Mouse (Mus musculus) bone marrow, adult 2 months (tissue): Measurements from ENCODE around the gene Arrdc1.

Experiments
- CTCF ChIP-seq: fragments of 200-500 bp; IDR thresholded peaks from 2 replicates; pipeline ENCODE4 v1.5.1; 2011; ENCODE audit warnings: low read length, control low read depth; ENCODE audit not compliant: control insufficient read depth, insufficient read depth
- POLR2A ChIP-seq: fragments of 200-500 bp; IDR thresholded peaks from 2 replicates; pipeline ENCODE4 v1.6.1; 2011; ENCODE audit warnings: low read depth, mild to moderate bottlenecking, control low read depth, low read length, borderline replicate concordance; ENCODE audit not compliant: control insufficient read depth

DNA sequence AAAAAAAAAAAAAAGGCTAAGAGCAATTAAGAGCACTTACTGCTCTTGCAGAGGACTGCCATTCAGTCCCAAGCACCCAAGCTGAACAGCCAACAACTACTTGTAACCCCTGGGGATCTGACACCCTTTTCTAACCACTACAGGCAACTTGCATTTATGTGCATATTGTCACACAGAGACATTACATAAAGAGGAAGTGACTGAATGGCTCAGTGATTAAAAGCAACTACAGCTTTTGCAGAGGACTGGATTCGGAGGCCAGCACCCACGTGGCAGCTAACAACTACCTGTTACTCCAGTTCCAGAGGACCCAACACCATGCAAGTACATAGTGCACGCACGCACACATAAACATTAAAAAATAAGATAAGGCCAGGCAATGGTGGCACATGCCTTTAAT lies 24.6 kb downstream of the Arrdc1 start:
- TF ChIP-seq CTCF (no peak), POLR2A (no peak)
